ENCODE assay signal across 9 mouse cellular contexts in genomic region chr5:111760721-111761480, GRCm38 (mm10). TPM values are rescaled to one million over a fixed set of nuclear protein-coding genes. Genes with fewer than 3 reads are reported as not detected.
DNase-seq lines count a peak whose midpoint lies in the region; ATAC-seq lines count a peak whose summit lies in the region.
"Had no signal": no experiment of that assay in that cellular context is flagged by ENCODE, and none has a peak within 500 bp of the region (broad histone marks: within the 10 kb centered on the region; RNA-seq: fewer than 3 reads in every experiment).

No protein-coding gene starts in this region.

- no peak for ATAC-seq in liver, embryonic 12.5 days
- no peak for ATAC-seq in erythroblast, adult 5-6 weeks (replicated peaks; ENCODE audit: low FRiP score, poor library complexity, severe bottlenecking)

- intact Hi-C loops in heart, postnatal 10 days (cut with DNase I) = no loop called here

- H3K36me3 ChIP-seq in liver, embryonic 12.5 days = no peaks in the 10 kb centered on the region
- H3K36me3 ChIP-seq: liver, embryonic 15.5 days had no signal

- H3K4me3 ChIP-seq in liver, embryonic 12.5 days = peak overlapping the region; percentile 13; the same call in 1 of the 2 replicates
- H3K4me3 ChIP-seq: liver, embryonic 15.5 days had no signal

- no peak overlapping the region for H3K9ac ChIP-seq in liver, embryonic 12.5 days
- H3K9ac ChIP-seq: liver, embryonic 15.5 days had no signal

- H3K27me3 ChIP-seq in liver, embryonic 12.5 days (replicated peaks) = peaks cover 38% of the 10 kb centered on the region

- H3K4me2 ChIP-seq in liver, embryonic 12.5 days = peak overlapping the region; percentile 40; the same call in 1 of the 2 replicates
- H3K4me2 ChIP-seq: liver, embryonic 15.5 days had no signal

- DNase-seq in cerebellum, postnatal 10 days = peak; percentile 25 to 40
- DNase-seq in cerebellum, adult 11 months = no peak
- DNase-seq in ES-CJ7 (ENCODE audit: low read depth, low spot score) = peak; percentile 54
- peak; percentile 34 to 40 for DNase-seq in heart, postnatal 10 days
- no peak for DNase-seq in adrenal gland, postnatal 4 days (ENCODE audit: low spot score in 2 of 2)
- DNase-seq in spleen, adult 12 weeks (ENCODE audit: low spot score) = no peak

- no peak overlapping the region for H3K27ac ChIP-seq in liver, embryonic 12.5 days
- H3K27ac ChIP-seq: liver, embryonic 15.5 days had no signal

- WGBS in liver, embryonic 12.5 days (ENCODE audit: insufficient replicate concordance) = 16% methylated on average over 10 of the region's 10 CpGs

- no peaks in the 10 kb centered on the region for H3K4me1 ChIP-seq in liver, embryonic 12.5 days
- H3K4me1 ChIP-seq: liver, embryonic 15.5 days had no signal

- H3K9me3 ChIP-seq in liver, embryonic 12.5 days (replicated peaks) = no peaks in the 10 kb centered on the region
- H3K9me3 ChIP-seq: liver, embryonic 15.5 days had no signal

RNA-seq across cellular contexts. Expression of gene Gm26897, which starts 27.2 kb away (rescaled TPM):
- total RNA-seq in heart, postnatal 10 days (2021) = not detected
- polyA plus RNA-seq in liver, embryonic 12.5 days (2016; fragmentation: Nextera tagmentation; extraction: Ambion mirVana) = not detected in 2 replicates
- not detected for total RNA-seq in adrenal gland, postnatal 4 days (2021)
- total RNA-seq in erythroblast, adult 5-6 weeks (2015; ENCODE audit: low replicate concordance) = not detected in 2 replicates
- total RNA-seq in erythroblast, adult 5-6 weeks (2017; ENCODE audit: low replicate concordance) = not detected in 2 replicates
- polyA plus RNA-seq: liver, embryonic 15.5 days had no signal

Comparison
In these comparisons a context has a peak if more than half of its experiments do, and no peak if none do; other contexts are left out.
1. DNase-seq: peak in cerebellum, postnatal 10 days (2 of 2), ES-CJ7 (single experiment) and heart, postnatal 10 days (2 of 2); none in cerebellum, adult 11 months (single experiment), adrenal gland, postnatal 4 days (0 of 2) and spleen, adult 12 weeks (single experiment).